Mouse (Mus musculus): Measurements from ENCODE around the gene Cmss1.

GRCm38 (mm10) chr16:57431294-57431693 is 175.4 kb downstream of the Cmss1 start:
- TF ChIP-seq POLR2A (IDR thresholded peaks at IDR 0.05; ENCODE audit: low read depth, low read length) = no peak
- no peak for TF ChIP-seq CTCF (IDR thresholded peaks at IDR 0.05; ENCODE audit: extremely low read depth, insufficient read depth, insufficient read length, insufficient replicate concordance)
